Mouse (Mus musculus): ENCODE results near the gene Arhgef25.

GRCm38 (mm10) chr10:127209928-127210570 is 20.2 kb upstream of the Arhgef25 start:
- no peak for TF ChIP-seq CTCF (IDR thresholded peaks at IDR 0.05; ENCODE audit: extremely low read depth, insufficient read length, insufficient replicate concordance, low read depth, low read length)
- no peak for TF ChIP-seq POLR2A (IDR thresholded peaks at IDR 0.05; ENCODE audit: low read depth, low read length)

All from small intestine, adult 2 months (tissue).